Mouse (Mus musculus): ENCODE measurements around the gene Trio.

GRCm38 (mm10) chr15:27770513-27771196, 255.0 kb downstream of the Trio start:
- TF ChIP-seq POLR2A (IDR thresholded peaks at IDR 0.05; ENCODE audit: insufficient read length, low read depth) (no peak), POLR2AphosphoS2 (IDR thresholded peaks at IDR 0.05; ENCODE audit: insufficient read length, low read depth) (no peak), USF1 (IDR thresholded peaks at IDR 0.05; ENCODE audit: low read depth) (no peak), TCF12 (IDR thresholded peaks at IDR 0.05; ENCODE audit: insufficient read depth, poor library complexity, severe bottlenecking) (no peak), MAX (IDR thresholded peaks at IDR 0.05; ENCODE audit: low read depth) (no peak)

Data from myocyte (in vitro differentiated cells).